Mouse (Mus musculus): ENCODE measurements at regions not wholly inside any gene's neighbourhood (a gene's known extent, or its start where the extent isn't known, plus 50 kb on each side); places are given as distances from the start of the nearest gene placed in this dataset.

DNA sequence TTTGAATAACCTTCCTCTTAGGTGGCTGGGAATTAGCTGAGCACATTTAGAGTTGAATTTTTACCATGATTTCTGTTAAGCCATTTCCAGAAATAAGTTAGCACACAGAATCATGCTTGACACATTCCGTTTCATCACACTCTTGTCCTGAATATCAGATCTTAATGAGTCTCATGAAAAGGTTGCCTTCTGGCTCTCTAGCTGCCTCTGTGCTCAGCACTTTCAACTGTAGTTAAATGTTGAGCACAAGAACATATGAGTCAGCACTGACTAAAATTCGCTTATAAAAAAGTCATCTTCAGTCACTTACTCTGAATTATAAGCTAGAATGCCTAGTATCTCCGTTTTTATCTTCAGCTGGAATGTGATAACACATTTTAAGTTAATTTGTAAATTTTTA lies 902.4 kb downstream of the Fam181b start:
- Histone ChIP-seq H3K4me3 (ENCODE audit: control insufficient read depth in 1 of 2, insufficient read depth in 1 of 2, low read depth in 2 of 2, low read length in 2 of 2) (no peak overlapping the region), H3K79me2 (ENCODE audit: control insufficient read depth, insufficient read depth, low read length, poor library complexity) (no peaks in the 10 kb centered on the region), H3K36me3 (ENCODE audit: control insufficient read depth in 1 of 2, insufficient read depth in 2 of 2, low read length in 2 of 2) (no peaks in the 10 kb centered on the region), H3K27ac (ENCODE audit: control insufficient read depth, low read depth, low read length) (no peak overlapping the region), H3K9ac (ENCODE audit: control insufficient read depth, low read depth, low read length, poor library complexity, severe bottlenecking) (no peak overlapping the region), H3K27me3 (ENCODE audit: control insufficient read depth in 1 of 2, insufficient read depth in 2 of 2, low read length in 2 of 2) (no peaks in the 10 kb centered on the region), H3K4me1 (ENCODE audit: control insufficient read depth in 1 of 2, insufficient read depth in 2 of 2, low read length in 2 of 2) (no peaks in the 10 kb centered on the region), H3K9me3 (replicated peaks; ENCODE audit: insufficient read depth, low read length) (no peaks in the 10 kb centered on the region)
- DNase-seq (ENCODE audit: low read depth, low spot score): no peak
- no peak for TF ChIP-seq CHD1 (IDR thresholded peaks at IDR 0.05; ENCODE audit: low read depth, low read length)
- no peak for TF ChIP-seq USF1 (IDR thresholded peaks at IDR 0.05; ENCODE audit: low read depth, low read length)
- no peak for TF ChIP-seq RCOR1 (IDR thresholded peaks at IDR 0.05; ENCODE audit: low read depth, low read length)
- no peak for TF ChIP-seq MYB (IDR thresholded peaks at IDR 0.05; ENCODE audit: low read depth, low read length)
- no peak for TF ChIP-seq NRF1 (IDR thresholded peaks at IDR 0.05; ENCODE audit: insufficient read depth, low read depth, low read length, poor library complexity, severe bottlenecking)
- TF ChIP-seq ZMIZ1 (IDR thresholded peaks at IDR 0.05; ENCODE audit: low read depth, low read length): no peak
- TF ChIP-seq ZNF384 (IDR thresholded peaks at IDR 0.05; ENCODE audit: low read depth, low read length): no peak
- TF ChIP-seq USF2 (IDR thresholded peaks at IDR 0.05; ENCODE audit: borderline replicate concordance in 1 of 2, insufficient read depth in 1 of 2, low read depth in 1 of 2, low read length in 2 of 2): no peak
- TF ChIP-seq ZC3H11A (IDR thresholded peaks at IDR 0.05; ENCODE audit: low read depth, low read length): no peak
- TF ChIP-seq UBTF (IDR thresholded peaks at IDR 0.05; ENCODE audit: borderline replicate concordance, insufficient read depth, low read depth, low read length): no peak
- TF ChIP-seq CHD2 (IDR thresholded peaks at IDR 0.05; ENCODE audit: low read length): no peak
- TF ChIP-seq GABPA (IDR thresholded peaks at IDR 0.05; ENCODE audit: low read depth, low read length): no peak
- TF ChIP-seq POLR2A (IDR thresholded peaks at IDR 0.05; ENCODE audit: control insufficient read depth in 1 of 2, insufficient read depth in 1 of 2, low read depth in 1 of 2, low read length in 2 of 2, poor library complexity in 1 of 2): no peak
- TF ChIP-seq SMC3 (IDR thresholded peaks at IDR 0.05; ENCODE audit: low read depth, low read length): no peak
- TF ChIP-seq MAFK (IDR thresholded peaks at IDR 0.05; ENCODE audit: borderline replicate concordance, low read depth, low read length): no peak
- TF ChIP-seq MYC (IDR thresholded peaks at IDR 0.05; ENCODE audit: low read depth, low read length): no peak
- no peak for TF ChIP-seq EP300 (IDR thresholded peaks at IDR 0.05; ENCODE audit: low read depth in 1 of 2, low read length in 2 of 2)
- TF ChIP-seq MAZ (IDR thresholded peaks at IDR 0.05; ENCODE audit: low read depth, low read length): no peak
- no peak for TF ChIP-seq BHLHE40 (IDR thresholded peaks at IDR 0.05; ENCODE audit: borderline replicate concordance, low read depth, low read length)

DNA sequence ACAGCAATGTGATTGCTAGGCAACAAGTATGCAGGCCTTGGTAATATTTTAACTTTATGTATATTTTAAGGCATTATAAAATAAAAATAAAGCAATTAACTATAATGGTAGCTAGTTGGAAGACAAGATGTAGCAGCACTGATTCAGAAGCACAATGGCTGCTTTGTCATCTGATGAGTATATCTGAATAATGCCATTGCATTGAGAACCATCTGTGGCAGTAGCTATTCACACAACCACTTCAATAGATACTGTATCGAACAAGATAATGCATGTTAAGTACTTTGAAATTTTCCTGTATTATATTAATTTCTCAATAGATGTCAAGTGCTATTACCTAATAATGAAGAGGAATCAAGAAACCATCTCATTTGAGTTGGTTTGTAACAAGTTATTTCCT lies 923.1 kb downstream of the Fam181b start:
- Histone ChIP-seq H3K9ac (ENCODE audit: control insufficient read depth, low read depth, low read length, poor library complexity, severe bottlenecking) (no peak overlapping the region), H3K36me3 (ENCODE audit: control insufficient read depth in 1 of 2, insufficient read depth in 2 of 2, low read length in 2 of 2) (no peaks in the 10 kb centered on the region), H3K27me3 (ENCODE audit: control insufficient read depth in 1 of 2, insufficient read depth in 2 of 2, low read length in 2 of 2) (no peaks in the 10 kb centered on the region), H3K4me1 (ENCODE audit: control insufficient read depth in 1 of 2, insufficient read depth in 2 of 2, low read length in 2 of 2) (no peaks in the 10 kb centered on the region), H3K9me3 (replicated peaks; ENCODE audit: insufficient read depth, low read length) (no peaks in the 10 kb centered on the region), H3K4me3 (ENCODE audit: control insufficient read depth in 1 of 2, insufficient read depth in 1 of 2, low read depth in 2 of 2, low read length in 2 of 2) (no peak overlapping the region), H3K79me2 (ENCODE audit: control insufficient read depth, insufficient read depth, low read length, poor library complexity) (no peaks in the 10 kb centered on the region), H3K27ac (ENCODE audit: control insufficient read depth, low read depth, low read length) (no peak overlapping the region)
- no peak for DNase-seq (ENCODE audit: low read depth, low spot score)
- TF ChIP-seq RCOR1 (IDR thresholded peaks at IDR 0.05; ENCODE audit: low read depth, low read length) (no peak), EP300 (IDR thresholded peaks at IDR 0.05; ENCODE audit: low read depth in 1 of 2, low read length in 2 of 2) (no peak), MAFK (IDR thresholded peaks at IDR 0.05; ENCODE audit: borderline replicate concordance, low read depth, low read length) (no peak), POLR2AphosphoS2 (IDR thresholded peaks at IDR 0.05; ENCODE audit: low read length) (no peak), ZNF384 (IDR thresholded peaks at IDR 0.05; ENCODE audit: low read depth, low read length) (no peak), KAT2A (conservative IDR thresholded peaks at IDR 0.05; ENCODE audit: low read depth, low read length) (no peak), NELFE (IDR thresholded peaks at IDR 0.05; ENCODE audit: low read depth, low read length) (no peak), USF1 (IDR thresholded peaks at IDR 0.05; ENCODE audit: low read depth, low read length) (no peak), SMC3 (IDR thresholded peaks at IDR 0.05; ENCODE audit: low read depth, low read length) (no peak), MYC (IDR thresholded peaks at IDR 0.05; ENCODE audit: low read depth, low read length) (no peak), TAL1 (IDR thresholded peaks at IDR 0.05; ENCODE audit: low read length) (no peak), RAD21 (IDR thresholded peaks at IDR 0.05; ENCODE audit: low read depth, low read length) (no peak), UBTF (IDR thresholded peaks at IDR 0.05; ENCODE audit: borderline replicate concordance, insufficient read depth, low read depth, low read length) (no peak), MAX (IDR thresholded peaks at IDR 0.05; ENCODE audit: low read length) (no peak), BHLHE40 (IDR thresholded peaks at IDR 0.05; ENCODE audit: borderline replicate concordance, low read depth, low read length) (no peak), CHD1 (IDR thresholded peaks at IDR 0.05; ENCODE audit: low read depth, low read length) (no peak), TCF12 (IDR thresholded peaks at IDR 0.05; ENCODE audit: low read depth, low read length) (no peak), SIN3A (IDR thresholded peaks at IDR 0.05; ENCODE audit: low read length) (no peak)

All from MEL (cell line).